Mouse (Mus musculus): ENCODE measurements around the gene Vil1. TPM values are rescaled to one million over a fixed set of nuclear protein-coding genes. Genes with fewer than 3 reads are reported as not detected.
"Not testable (repeated sequence)": the region's sequence is repeated elsewhere in the genome, so short reads cannot be mapped to it uniquely, and the experiment has no call there.

Vil1 gene
- polyA plus RNA-seq, 1 experiment from 2014 or later: 0.27 TPM

DNA sequence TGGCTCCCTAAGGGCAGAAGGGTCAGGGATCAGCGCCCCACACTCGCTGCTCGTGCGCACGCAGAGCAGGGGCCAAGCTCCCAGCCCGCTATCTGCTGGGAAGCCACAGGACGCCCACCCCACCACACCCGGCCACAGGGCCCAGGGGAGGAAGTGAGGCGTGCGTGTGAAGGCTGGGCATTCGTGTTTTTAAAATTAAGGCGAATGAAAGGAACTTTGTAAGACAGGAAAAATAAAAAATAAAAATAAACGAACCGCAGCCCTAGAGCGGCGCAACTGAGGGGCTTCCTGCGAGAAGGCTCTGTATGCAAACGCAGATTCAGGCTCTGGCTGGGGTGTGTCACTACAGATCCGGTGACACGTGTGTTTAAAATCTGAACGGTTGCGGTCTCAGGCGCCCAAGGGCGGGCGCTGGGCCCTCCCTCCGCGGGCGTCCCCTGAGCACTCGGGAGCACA is 19.3 kb upstream of the Vil1 start:
- Histone ChIP-seq H3K4me1 (peaks cover 45% of the 10 kb centered on the region), H3K9me3 (no peaks in the 10 kb centered on the region), H3K4me3 (peak overlapping the region; percentile 61), H3K9ac (replicated peaks) (no peak overlapping the region), H3K27me3 (no peaks in the 10 kb centered on the region), H3K4me2 (replicated peaks) (peak overlapping the region; percentile 81), H3K36me3 (0 out of 2 replicates have a peak, but pooled peaks cover 4% of the 10 kb centered on the region), H3K27ac (replicated peaks) (no peak overlapping the region)
- ATAC-seq (replicated peaks): no peak
- 12% methylated on average over 29 of the region's 29 CpGs for WGBS

DNA sequence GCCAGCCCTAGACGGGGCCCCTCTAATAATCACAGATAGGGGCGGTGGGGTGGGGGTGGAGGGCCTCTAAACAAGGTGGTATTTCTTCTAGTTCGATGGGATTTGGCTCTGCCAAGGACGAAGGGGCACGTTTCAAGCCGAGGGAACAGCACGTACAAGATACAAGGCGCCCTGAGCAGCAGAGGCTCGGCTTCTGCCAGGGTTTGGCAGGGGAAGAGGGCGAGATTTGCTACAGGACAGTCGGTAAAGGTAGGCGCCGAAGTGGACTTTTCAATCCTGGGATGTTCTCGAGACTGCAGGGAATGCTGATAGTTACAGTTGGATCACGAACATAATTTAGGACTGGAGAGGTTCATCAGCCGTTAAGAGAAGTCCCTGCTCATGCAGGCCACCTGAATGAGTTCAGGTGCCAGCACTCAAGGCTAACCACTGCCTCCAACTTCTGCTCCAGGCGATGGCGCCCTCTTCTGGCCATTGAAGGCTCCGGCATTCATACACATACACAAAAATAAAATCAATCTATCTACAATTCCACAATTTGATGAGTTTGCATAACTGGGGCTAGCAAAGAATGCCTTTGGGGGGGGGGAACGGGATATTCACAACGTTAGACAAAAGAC is 18.8 kb upstream of the Vil1 start:
- H3K27me3 ChIP-seq: no peaks in the 10 kb centered on the region
- H3K4me2 ChIP-seq (replicated peaks): peak overlapping the region; percentile 81
- no peaks in the 10 kb centered on the region for H3K9me3 ChIP-seq
- 6% methylated on average over 21 of the region's 21 CpGs for WGBS
- H3K9ac ChIP-seq (replicated peaks): no peak overlapping the region
- peaks cover 45% of the 10 kb centered on the region for H3K4me1 ChIP-seq
- 0 out of 2 replicates have a peak, but pooled peaks cover 5% of the 10 kb centered on the region for H3K36me3 ChIP-seq
- no peak overlapping the region for H3K27ac ChIP-seq (replicated peaks)
- no peak for ATAC-seq (replicated peaks)
- H3K4me3 ChIP-seq: peak overlapping the region; percentile 61

- Histone ChIP-seq H3K9me3 (no peaks in the 10 kb centered on the region), H3K27me3 (no peaks in the 10 kb centered on the region), H3K9ac (replicated peaks) (peak within 1 kb of the TSS; percentile 56), H3K4me3 (peak within 1 kb of the TSS; percentile 61), H3K4me2 (replicated peaks) (peak within 1 kb of the TSS; percentile 81), H3K27ac (replicated peaks) (peak within 1 kb of the TSS; percentile 65), H3K36me3 (0 out of 2 replicates have a peak, but pooled peaks cover 5% of the 10 kb centered on the region), H3K4me1 (peaks cover 45% of the 10 kb centered on the region)
- WGBS: 3% methylated on average over 51 of the region's 51 CpGs
- peak; percentile 76 for ATAC-seq (replicated peaks)
Measured at GRCm38 (mm10) chr1:74390924-74391748, 18.0 kb upstream of the Vil1 start, which contains the start of gene Ctdsp1. Ctdsp1 (plus strand) TSS chr1:74391509.

DNA sequence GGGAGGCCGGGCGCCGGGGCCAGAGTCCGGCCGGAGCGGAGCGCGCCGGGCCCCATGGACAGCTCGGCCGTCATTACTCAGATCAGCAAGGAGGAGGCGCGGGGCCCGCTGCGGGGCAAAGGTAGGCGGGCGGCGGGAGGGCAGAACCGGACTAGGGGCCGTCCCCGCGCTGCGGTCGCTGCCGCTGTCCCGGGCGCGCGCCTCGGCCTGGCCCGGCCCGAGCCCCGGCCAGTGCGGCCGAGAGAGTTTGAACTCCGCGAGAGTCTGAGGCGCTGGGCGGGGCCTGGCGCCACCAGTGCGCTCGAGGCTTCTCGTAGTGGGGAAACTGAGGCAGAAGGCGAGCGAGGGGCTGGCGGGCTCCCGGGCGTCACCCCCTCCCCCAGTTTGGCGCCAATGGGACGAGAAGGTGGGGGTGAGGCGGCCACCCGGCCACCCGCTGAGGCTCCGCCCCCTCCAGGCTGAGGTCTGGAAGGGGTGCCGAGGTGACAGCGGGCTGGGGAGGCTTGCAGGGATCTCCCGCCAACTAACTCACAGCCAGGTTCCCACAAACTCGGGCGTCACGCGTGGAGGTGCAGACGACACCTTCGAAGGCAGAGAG is 17.2 kb upstream of the Vil1 start:
- H3K4me3 ChIP-seq: peak overlapping the region; percentile 61
- H3K9me3 ChIP-seq: no peaks in the 10 kb centered on the region
- WGBS: under 1% methylated on average over 51 of the region's 63 CpGs
- peak; percentile 33; the same call in 1 of the 2 replicates for ATAC-seq (replicated peaks)
- H3K4me1 ChIP-seq: peaks cover 42% of the 10 kb centered on the region
- peak overlapping the region; percentile 65 for H3K27ac ChIP-seq (replicated peaks)
- peak overlapping the region; percentile 56 for H3K9ac ChIP-seq (replicated peaks)
- 0 out of 2 replicates have a peak, but pooled peaks cover 5% of the 10 kb centered on the region for H3K36me3 ChIP-seq
- H3K4me2 ChIP-seq (replicated peaks): peak overlapping the region; percentile 81
- no peaks in the 10 kb centered on the region for H3K27me3 ChIP-seq

DNA sequence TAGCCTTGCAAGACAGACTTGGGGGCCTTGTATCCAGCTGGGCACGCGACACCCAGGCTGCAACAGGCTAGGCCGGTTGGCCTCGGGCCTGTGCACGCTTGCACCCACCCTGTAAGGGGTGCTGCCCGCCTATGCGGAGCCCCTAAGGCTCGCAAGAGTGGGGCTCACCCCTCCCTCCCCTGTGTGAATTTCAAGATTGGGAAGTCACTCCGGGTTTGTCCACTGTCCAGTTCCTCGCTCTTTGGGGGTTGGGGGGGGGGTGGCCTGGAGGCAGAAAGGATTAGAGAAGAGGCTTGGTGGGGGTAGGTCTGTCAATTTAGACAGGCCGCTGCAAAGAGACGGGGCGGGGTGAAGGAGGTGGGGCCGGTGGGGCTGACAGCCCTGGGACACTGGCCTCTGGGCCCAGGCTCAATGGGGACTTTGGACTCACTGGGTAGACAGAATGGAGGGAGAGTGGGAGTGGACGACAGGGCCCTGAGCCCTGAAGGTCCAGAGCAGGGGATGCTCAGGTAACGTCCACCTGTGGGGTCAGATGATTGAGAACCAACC is 16.7 kb upstream of the Vil1 start:
- 0 out of 2 replicates have a peak, but pooled peaks have one; percentile 5 for ATAC-seq (replicated peaks)
- H3K27ac ChIP-seq (replicated peaks): peak overlapping the region; percentile 65; the same call in 1 of the 2 replicates

DNA sequence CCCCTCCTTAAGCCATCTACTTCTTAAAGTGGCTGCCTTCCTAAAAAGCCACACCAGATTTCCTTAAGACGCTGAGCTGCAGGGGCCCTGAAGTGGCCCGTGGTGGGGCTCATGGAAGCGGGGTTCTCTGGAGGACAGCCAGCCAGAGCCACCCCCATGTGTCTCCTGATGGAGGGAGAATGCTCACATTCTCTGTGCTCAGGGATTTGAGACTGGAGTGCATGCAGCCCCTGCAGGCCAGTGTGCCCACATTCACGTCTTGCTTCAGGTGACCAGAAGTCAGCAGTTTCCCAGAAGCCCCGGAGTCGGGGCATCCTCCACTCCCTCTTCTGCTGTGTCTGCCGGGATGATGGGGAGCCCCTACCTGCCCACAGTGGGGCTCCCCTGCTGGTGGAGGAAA is 16.2 kb upstream of the Vil1 start:
- peak overlapping the region; percentile 61 for H3K4me3 ChIP-seq
- no peaks in the 10 kb centered on the region for H3K27me3 ChIP-seq
- peak overlapping the region; percentile 81 for H3K4me2 ChIP-seq (replicated peaks)
- H3K27ac ChIP-seq (replicated peaks): no peak overlapping the region
- ATAC-seq (replicated peaks): no peak
- peak overlapping the region; percentile 56; the same call in 1 of the 2 replicates for H3K9ac ChIP-seq (replicated peaks)
- H3K9me3 ChIP-seq: no peaks in the 10 kb centered on the region
- H3K4me1 ChIP-seq: peaks cover 47% of the 10 kb centered on the region
- 24% methylated on average over 7 of the region's 7 CpGs for WGBS
- 0 out of 2 replicates have a peak, but pooled peaks cover 5% of the 10 kb centered on the region for H3K36me3 ChIP-seq

More for the DNA sequence above, 16.7 kb upstream of the Vil1 start:
- no peaks in the 10 kb centered on the region for H3K27me3 ChIP-seq
- 0 out of 2 replicates have a peak, but pooled peaks cover 5% of the 10 kb centered on the region for H3K36me3 ChIP-seq
- H3K4me2 ChIP-seq (replicated peaks): peak overlapping the region; percentile 81
- H3K9ac ChIP-seq (replicated peaks): peak overlapping the region; percentile 56
- H3K4me1 ChIP-seq: peaks cover 43% of the 10 kb centered on the region
- H3K9me3 ChIP-seq: no peaks in the 10 kb centered on the region
- H3K4me3 ChIP-seq: peak overlapping the region; percentile 61
- WGBS: 3% methylated on average over 16 of the region's 16 CpGs

- Histone ChIP-seq H3K4me1 (peaks cover 49% of the 10 kb centered on the region), H3K4me3 (no peak overlapping the region), H3K4me2 (replicated peaks) (peak overlapping the region; percentile 81; the same call in 1 of the 2 replicates), H3K36me3 (0 out of 2 replicates have a peak, but pooled peaks cover 5% of the 10 kb centered on the region), H3K9ac (replicated peaks) (no peak overlapping the region), H3K9me3 (no peaks in the 10 kb centered on the region), H3K27ac (replicated peaks) (no peak overlapping the region), H3K27me3 (no peaks in the 10 kb centered on the region)
- WGBS: 85% methylated on average over 9 of the region's 9 CpGs
- no peak for ATAC-seq (replicated peaks)
Measured at GRCm38 (mm10) chr1:74393697-74394096, 15.5 kb upstream of the Vil1 start.

DNA sequence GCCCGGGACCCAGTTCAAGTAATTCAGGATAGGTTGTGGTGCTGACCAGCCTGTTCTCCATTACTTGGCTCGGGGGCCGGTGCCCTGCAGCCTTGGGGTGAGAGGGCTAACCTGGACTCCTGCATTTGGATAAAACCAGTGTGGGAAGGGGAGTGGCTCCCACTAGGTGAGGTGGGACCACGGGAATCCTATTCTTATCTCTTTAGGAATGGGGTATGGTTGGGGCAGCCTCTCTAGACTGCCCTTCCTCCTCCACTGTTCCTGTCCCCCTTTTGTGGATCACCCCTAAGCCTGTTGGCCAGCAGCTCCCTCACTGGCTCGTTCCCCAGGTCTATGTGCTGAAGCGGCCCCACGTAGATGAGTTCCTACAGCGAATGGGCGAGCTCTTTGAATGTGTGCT is 14.9 kb upstream of the Vil1 start:
- H3K27me3 ChIP-seq: no peaks in the 10 kb centered on the region
- H3K4me1 ChIP-seq: peaks cover 49% of the 10 kb centered on the region
- H3K36me3 ChIP-seq: 0 out of 2 replicates have a peak, but pooled peaks cover 5% of the 10 kb centered on the region
- WGBS: 94% methylated on average over 9 of the region's 9 CpGs
- ATAC-seq (replicated peaks): no peak
- H3K4me2 ChIP-seq (replicated peaks): no peak overlapping the region
- no peak overlapping the region for H3K9ac ChIP-seq (replicated peaks)
- no peak overlapping the region for H3K27ac ChIP-seq (replicated peaks)
- H3K4me3 ChIP-seq: no peak overlapping the region
- no peaks in the 10 kb centered on the region for H3K9me3 ChIP-seq

DNA sequence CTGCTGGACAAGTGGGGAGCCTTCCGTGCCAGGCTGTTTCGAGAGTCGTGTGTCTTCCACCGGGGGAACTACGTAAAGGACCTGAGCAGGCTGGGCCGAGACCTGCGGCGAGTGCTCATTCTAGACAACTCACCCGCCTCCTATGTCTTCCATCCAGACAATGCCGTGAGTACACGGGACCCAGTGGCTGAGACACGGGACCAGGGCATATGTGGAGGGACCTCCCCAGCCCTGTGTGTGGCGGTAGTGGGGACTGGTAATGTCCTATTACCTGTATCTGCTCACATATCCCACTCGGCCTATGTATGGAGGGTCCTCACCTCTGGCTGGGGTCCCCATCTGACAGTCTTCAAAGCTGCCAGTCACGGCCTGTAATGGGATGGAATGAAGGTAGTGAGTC is 14.3 kb upstream of the Vil1 start:
- no peak for ATAC-seq (replicated peaks)
- 92% methylated on average over 15 of the region's 15 CpGs for WGBS

GRCm38 (mm10) chr1:74395290-74395689 is 13.9 kb upstream of the Vil1 start:
- no peaks in the 10 kb centered on the region for H3K9me3 ChIP-seq
- WGBS: 85% methylated on average over 13 of the region's 13 CpGs
- no peak for ATAC-seq (replicated peaks)
- H3K27me3 ChIP-seq: no peaks in the 10 kb centered on the region
- H3K4me1 ChIP-seq: peaks cover 42% of the 10 kb centered on the region
- no peak overlapping the region for H3K27ac ChIP-seq (replicated peaks)
- H3K9ac ChIP-seq (replicated peaks): no peak overlapping the region
- H3K4me2 ChIP-seq (replicated peaks): no peak overlapping the region
- H3K4me3 ChIP-seq: no peak overlapping the region
- H3K36me3 ChIP-seq: 0 out of 2 replicates have a peak, but pooled peaks cover 5% of the 10 kb centered on the region

More for the DNA sequence above, 14.3 kb upstream of the Vil1 start:
- H3K4me2 ChIP-seq (replicated peaks): no peak overlapping the region
- H3K36me3 ChIP-seq: 0 out of 2 replicates have a peak, but pooled peaks cover 5% of the 10 kb centered on the region
- peaks cover 46% of the 10 kb centered on the region for H3K4me1 ChIP-seq
- H3K27me3 ChIP-seq: no peaks in the 10 kb centered on the region
- no peak overlapping the region for H3K9ac ChIP-seq (replicated peaks)
- no peaks in the 10 kb centered on the region for H3K9me3 ChIP-seq
- H3K27ac ChIP-seq (replicated peaks): no peak overlapping the region
- no peak overlapping the region for H3K4me3 ChIP-seq

GRCm38 (mm10) chr1:74396456-74397222 is 12.5 kb upstream of the Vil1 start:
- Histone ChIP-seq H3K9ac (replicated peaks) (peak overlapping the region; percentile 51; the same call in 1 of the 2 replicates), H3K4me3 (peak overlapping the region; percentile 59), H3K27ac (replicated peaks) (peak overlapping the region; percentile 23; the same call in 1 of the 2 replicates), H3K4me1 (peaks cover 30% of the 10 kb centered on the region), H3K4me2 (replicated peaks) (peak overlapping the region; percentile 93)
- WGBS: 6% methylated on average over 12 of the region's 12 CpGs
- ATAC-seq (replicated peaks); H3K36me3 ChIP-seq; H3K9me3 ChIP-seq; H3K27me3 ChIP-seq: not testable (repeated sequence)
